Mouse (Mus musculus): Measurements from ENCODE around the gene Numbl.

The Numbl gene

DNA sequence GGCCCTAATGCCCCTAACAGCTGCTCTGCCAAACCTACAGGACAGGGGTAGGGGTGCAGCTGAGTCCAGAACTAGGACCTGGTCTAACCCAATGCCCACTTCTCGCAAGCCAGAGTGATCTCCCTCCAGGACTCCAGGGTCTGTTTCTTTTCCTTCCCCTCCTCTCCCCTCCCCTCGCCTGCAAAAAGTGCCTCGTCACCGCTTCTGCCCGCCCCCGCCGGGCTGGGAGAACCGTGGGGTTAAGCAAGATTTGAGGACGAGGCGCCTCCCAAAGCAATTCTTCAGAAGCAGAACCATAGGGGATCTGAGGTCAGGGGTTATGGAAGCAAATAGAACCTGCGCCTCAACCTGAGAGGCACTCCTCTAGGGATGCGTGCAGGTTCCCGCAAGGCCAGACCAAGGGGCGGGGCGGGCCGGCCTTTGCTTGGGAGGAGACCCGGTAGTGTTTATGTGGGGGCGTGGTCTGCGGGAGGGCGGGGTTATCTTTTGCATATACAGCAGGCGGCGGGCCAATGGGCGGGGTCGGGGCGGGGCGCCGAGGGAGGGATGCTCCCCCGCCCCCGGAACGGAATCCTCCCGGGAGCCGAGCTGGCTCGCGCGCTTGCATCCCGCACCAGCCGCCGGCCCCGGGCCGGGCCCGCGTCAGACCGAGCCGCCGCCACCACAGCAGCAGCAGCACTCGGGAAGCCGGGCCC is at the start of gene Numbl:
Numbl (plus strand) TSS at position 229 of the 695 bp plus-strand sequence.
- peak; percentile 54 to 73 for DNase-seq (ENCODE audit: low read depth in 2 of 2, low spot score in 2 of 2)

GRCm38 (mm10) chr7:27212626-27213025 is 45.6 kb upstream of the Numbl start:
- DNase-seq (ENCODE audit: low read depth in 2 of 2, low spot score in 2 of 2): no peak

DNA sequence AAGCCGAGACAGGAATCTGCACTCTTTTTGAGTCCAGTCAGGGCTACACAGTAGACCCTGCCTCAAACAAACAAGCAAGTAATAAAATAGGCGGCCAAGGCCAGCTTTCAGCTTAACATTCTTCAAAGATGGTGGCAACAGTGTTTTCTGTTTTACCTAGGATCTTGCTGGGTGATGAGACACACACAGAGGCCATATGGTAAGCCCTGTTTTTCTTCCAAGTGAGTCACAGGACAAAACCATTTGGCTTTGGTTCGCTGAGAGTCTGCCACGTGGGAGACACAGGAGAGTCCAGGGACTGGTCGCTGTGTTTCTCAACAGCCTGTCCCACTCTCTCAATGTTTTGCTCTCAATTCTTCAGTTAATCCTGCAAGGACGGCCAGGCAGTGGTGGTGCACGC is 39.6 kb upstream of the Numbl start:
- DNase-seq (ENCODE audit: low read depth in 2 of 2, low spot score in 2 of 2): no peak

- DNase-seq (ENCODE audit: low read depth in 2 of 2, low spot score in 2 of 2): no peak
Measured at GRCm38 (mm10) chr7:27219937-27220336, 38.3 kb upstream of the Numbl start.

- no peak for DNase-seq (ENCODE audit: low read depth in 2 of 2, low spot score in 2 of 2)
Measured at GRCm38 (mm10) chr7:27221939-27222338, 36.3 kb upstream of the Numbl start.

- no peak for DNase-seq (ENCODE audit: low read depth in 2 of 2, low spot score in 2 of 2)
Measured at GRCm38 (mm10) chr7:27222538-27222937, 35.7 kb upstream of the Numbl start.

DNA sequence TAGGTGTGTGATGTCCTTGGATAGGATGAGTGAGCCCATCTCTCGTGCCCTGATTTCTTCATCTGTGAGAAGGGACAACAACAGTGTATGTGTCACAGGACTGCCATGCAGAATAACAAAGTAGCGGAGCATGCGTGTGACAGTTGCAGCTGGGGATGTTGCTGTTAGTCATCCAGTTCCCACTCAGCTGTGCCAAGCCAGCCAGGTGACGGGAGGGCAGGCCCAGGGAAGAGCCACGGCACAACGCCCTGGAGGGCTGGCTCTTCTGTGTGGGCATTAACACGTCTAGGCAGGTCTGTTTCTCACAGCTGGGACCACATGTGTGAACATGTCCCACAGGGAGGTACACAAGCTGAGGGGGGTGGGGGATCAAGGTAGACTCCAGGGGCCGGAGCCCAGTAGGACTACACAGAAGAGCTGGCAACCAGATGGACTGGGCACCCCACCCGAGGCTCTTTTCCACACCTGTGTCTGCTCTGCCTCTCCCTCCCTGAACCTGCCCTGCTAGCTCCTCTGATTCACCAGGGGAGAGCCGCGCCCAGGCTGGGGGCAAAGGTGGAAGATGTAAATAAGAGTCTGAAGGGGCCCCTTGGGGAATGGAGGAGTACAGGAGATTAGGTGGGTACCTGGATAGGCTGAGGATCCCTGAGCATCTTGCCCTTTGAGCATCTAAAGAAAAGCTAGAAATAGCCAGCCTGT is 33.2 kb upstream of the Numbl start:
- DNase-seq (ENCODE audit: low read depth in 2 of 2, low spot score in 2 of 2): no peak

GRCm38 (mm10) chr7:27227276-27227675 is 31.0 kb upstream of the Numbl start:
- no peak for DNase-seq (ENCODE audit: low read depth in 2 of 2, low spot score in 2 of 2)

GRCm38 (mm10) chr7:27227676-27228075 is 30.6 kb upstream of the Numbl start:
- DNase-seq (ENCODE audit: low read depth in 2 of 2, low spot score in 2 of 2): no peak

- DNase-seq (ENCODE audit: low read depth in 2 of 2, low spot score in 2 of 2): peak; percentile 87 to 90
Measured at GRCm38 (mm10) chr7:27228281-27228821, 29.9 kb upstream of the Numbl start, which contains the start of gene Itpkc. Itpkc (minus strand) TSS chr7:27228661.

DNA sequence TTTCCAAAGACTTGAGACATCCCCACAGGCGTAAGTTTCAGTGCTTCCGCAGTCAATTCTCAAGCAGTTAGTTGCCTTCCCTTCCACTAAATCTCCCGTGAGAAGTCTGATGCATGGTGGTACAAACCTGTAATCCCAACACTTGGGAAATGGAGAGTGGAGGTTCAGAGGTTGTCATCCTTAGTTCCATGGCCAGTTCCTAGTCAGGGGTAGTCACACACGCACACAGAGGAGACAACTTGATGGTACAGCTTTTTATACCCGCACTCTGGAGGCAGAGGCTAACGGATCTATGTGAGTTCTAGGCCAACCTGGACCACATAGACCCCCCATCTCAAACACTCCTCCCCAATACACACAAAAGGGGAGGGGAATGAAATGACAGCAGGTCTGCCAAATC is 29.4 kb upstream of the Numbl start:
- no peak for DNase-seq (ENCODE audit: low read depth in 2 of 2, low spot score in 2 of 2)

DNA sequence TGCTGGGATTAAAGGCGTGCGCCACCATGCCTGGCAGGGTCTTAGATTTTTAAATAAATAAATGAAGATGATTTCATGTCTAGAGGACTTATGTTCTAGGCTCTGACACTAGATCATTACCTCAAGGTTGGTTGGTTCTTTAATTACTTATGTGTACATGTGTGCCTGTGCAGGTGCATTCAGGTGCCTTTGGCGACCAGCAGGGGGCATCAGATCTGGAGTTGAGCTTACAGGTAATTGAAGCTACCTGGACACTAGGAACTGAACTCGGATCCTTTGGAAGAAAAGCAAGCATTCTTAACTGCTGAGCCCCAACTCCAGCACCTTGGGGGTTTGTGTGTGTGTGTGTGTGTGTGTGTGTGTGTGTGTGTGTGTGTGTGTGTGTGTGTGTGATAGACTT is 27.5 kb upstream of the Numbl start:
- no peak for DNase-seq (ENCODE audit: low read depth in 2 of 2, low spot score in 2 of 2)

GRCm38 (mm10) chr7:27231693-27232331 is 26.4 kb upstream of the Numbl start:
- DNase-seq (ENCODE audit: low read depth in 2 of 2, low spot score in 2 of 2): no peak

GRCm38 (mm10) chr7:27232781-27233281 is 25.4 kb upstream of the Numbl start, which contains the start of gene Coq8b:
Coq8b (plus strand) TSS chr7:27233023.
- DNase-seq (ENCODE audit: low read depth in 2 of 2, low spot score in 2 of 2): peak; percentile 82 to 90

- DNase-seq (ENCODE audit: low read depth in 2 of 2, low spot score in 2 of 2): no peak
Measured at GRCm38 (mm10) chr7:27233300-27233699, 24.9 kb upstream of the Numbl start.

GRCm38 (mm10) chr7:27235726-27236125 is 22.5 kb upstream of the Numbl start:
- DNase-seq (ENCODE audit: low read depth in 2 of 2, low spot score in 2 of 2): no peak

DNA sequence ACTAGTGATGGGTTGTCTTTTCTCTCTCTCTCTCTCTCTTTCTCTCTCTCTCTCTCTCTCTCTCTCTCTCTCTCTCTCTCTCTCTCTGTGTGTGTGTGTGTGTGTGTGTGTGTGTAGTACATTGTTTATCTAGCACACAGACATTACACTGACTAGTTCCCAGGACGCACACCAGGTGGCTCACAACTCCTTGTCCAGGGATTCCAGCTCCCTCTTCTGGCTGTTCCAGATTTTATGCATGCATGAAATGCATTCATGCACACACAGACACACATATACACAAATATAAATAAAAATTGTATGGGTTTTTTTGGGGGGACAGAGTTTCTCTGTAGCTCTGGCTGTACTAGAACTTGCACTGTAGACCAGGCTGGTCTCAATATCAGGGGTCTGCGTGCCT is 20.7 kb upstream of the Numbl start:
- no peak for DNase-seq (ENCODE audit: low read depth in 2 of 2, low spot score in 2 of 2)

GRCm38 (mm10) chr7:27238568-27238967 is 19.7 kb upstream of the Numbl start:
- DNase-seq (ENCODE audit: low read depth in 2 of 2, low spot score in 2 of 2): no peak

- no peak for DNase-seq (ENCODE audit: low read depth in 2 of 2, low spot score in 2 of 2)
Measured at GRCm38 (mm10) chr7:27243211-27243610, 15.0 kb upstream of the Numbl start.

DNA sequence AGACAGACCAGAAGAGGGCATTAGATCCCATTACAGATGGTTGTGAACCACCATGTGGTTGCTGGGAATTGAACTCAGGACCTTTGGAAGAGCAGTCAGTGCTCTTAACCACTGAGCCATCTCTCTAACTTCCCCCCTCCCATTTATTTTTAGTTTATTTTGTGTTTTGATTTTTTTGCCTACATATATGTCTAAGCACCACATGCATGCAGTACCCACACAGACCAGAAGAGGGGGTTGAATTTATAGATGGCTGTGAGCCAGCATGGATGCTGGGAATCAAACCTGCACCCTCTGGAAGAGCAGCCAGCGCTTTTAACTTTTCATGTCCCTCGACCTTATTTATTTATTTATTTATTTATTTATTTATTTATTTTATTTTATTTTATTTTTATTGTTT is 14.1 kb upstream of the Numbl start:
- peak; percentile 30 to 39 for DNase-seq (ENCODE audit: low read depth in 2 of 2, low spot score in 2 of 2)

DNA sequence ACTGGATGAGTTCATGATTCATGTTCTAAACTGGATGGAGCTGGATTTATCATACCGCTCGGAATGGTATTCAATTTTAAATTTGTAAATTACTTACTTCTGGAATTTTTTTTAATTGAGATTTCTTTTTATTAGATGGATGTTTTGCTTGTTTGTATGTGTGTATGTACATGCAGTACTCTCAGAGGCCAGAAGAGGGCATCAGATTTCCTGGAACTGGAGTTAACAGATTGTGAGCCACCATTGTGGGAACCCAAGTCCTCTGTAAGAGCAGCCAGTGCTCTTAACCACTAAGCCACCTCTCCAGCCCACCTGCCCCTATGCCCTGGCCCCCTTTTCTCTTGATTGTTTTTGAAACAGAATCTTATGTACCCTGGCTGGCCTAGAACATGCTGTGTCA is 9.1 kb upstream of the Numbl start:
- DNase-seq (ENCODE audit: low read depth in 2 of 2, low spot score in 2 of 2): no peak

GRCm38 (mm10) chr7:27249928-27250327 is 8.3 kb upstream of the Numbl start:
- DNase-seq (ENCODE audit: low read depth in 2 of 2, low spot score in 2 of 2): no peak
